Mouse (Mus musculus) stomach, embryonic 16.5 days (tissue): Measurements from ENCODE around the gene Wdfy4. TPM values are rescaled to one million over a fixed set of nuclear protein-coding genes. Genes with fewer than 3 reads are reported as not detected.

Experiments
- ATAC-seq: fragments of 200-750 bp; cut with Nextera tagmentation; 2 replicates; pipeline ENCODE4 v1.8.0; 2017; ENCODE audit warnings: moderate number of reproducible peaks, moderate TSS enrichment; ENCODE audit not compliant: insufficient read depth, low FRiP score
- H3K27ac ChIP-seq: fragments of 300-500 bp; sonication (generic); 2 replicates; pipeline ENCODE4 v1.5.1; 2014; ENCODE audit warnings: low read length
- H3K27me3 ChIP-seq: fragments of 300-500 bp; sonication (generic); 2 replicates; pipeline ENCODE4 v1.6.1; 2014; ENCODE audit warnings: low read length, control low read depth, mixed read lengths; ENCODE audit not compliant: control insufficient read depth, insufficient read depth
- H3K36me3 ChIP-seq: fragments of 300-500 bp; sonication (generic); 2 replicates; pipeline ENCODE4 v1.6.1; 2014; ENCODE audit warnings: low read length; ENCODE audit not compliant: control insufficient read depth, insufficient read depth
- H3K4me1 ChIP-seq: fragments of 300-500 bp; sonication (generic); 2 replicates; pipeline ENCODE4 v1.6.1; 2014; ENCODE audit warnings: low read length, control low read depth, mixed read lengths; ENCODE audit not compliant: control insufficient read depth, insufficient read depth
- H3K4me2 ChIP-seq: fragments of 300-500 bp; sonication (generic); 2 replicates; pipeline ENCODE4 v1.6.1; 2014; ENCODE audit warnings: low read depth, low read length, mixed read lengths
- H3K4me3 ChIP-seq: fragments of 300-500 bp; sonication (generic); replicated peaks from 2 replicates; pipeline ENCODE4 v1.5.1; 2014; ENCODE audit warnings: mild to moderate bottlenecking, low read length
- H3K9ac ChIP-seq: fragments of 300-500 bp; sonication (generic); 2 replicates; pipeline ENCODE4 v1.6.1; 2014; ENCODE audit warnings: low read length
- H3K9me3 ChIP-seq: fragments of 300-500 bp; sonication (generic); replicated peaks from 2 replicates; pipeline ENCODE4 v1.6.1; 2016; ENCODE audit warnings: low read length, control low read depth; ENCODE audit not compliant: control insufficient read depth
- WGBS: fragments of 180-500 bp; shearing (Covaris S2); extraction: QIAGEN DNeasy Blood & Tissue Kit; methylation state at CpG from one replicate; pipeline ENCODE4 v1.1.7; 2014; 5-methylcytosine and 5-hydroxymethylcytosine counted together
- polyA plus RNA-seq: library from polyadenylated mRNA; unstranded; fragments of >200 nt; fragmentation: Nextera tagmentation; extraction: Ambion mirVana; gene quantifications from 2 replicates; pipeline ENCODE4 v1.2.1, GENCODE M21; 2015

Wdfy4 gene
- polyA plus RNA-seq, 1 experiment from 2014 or later: 1.4 TPM

DNA sequence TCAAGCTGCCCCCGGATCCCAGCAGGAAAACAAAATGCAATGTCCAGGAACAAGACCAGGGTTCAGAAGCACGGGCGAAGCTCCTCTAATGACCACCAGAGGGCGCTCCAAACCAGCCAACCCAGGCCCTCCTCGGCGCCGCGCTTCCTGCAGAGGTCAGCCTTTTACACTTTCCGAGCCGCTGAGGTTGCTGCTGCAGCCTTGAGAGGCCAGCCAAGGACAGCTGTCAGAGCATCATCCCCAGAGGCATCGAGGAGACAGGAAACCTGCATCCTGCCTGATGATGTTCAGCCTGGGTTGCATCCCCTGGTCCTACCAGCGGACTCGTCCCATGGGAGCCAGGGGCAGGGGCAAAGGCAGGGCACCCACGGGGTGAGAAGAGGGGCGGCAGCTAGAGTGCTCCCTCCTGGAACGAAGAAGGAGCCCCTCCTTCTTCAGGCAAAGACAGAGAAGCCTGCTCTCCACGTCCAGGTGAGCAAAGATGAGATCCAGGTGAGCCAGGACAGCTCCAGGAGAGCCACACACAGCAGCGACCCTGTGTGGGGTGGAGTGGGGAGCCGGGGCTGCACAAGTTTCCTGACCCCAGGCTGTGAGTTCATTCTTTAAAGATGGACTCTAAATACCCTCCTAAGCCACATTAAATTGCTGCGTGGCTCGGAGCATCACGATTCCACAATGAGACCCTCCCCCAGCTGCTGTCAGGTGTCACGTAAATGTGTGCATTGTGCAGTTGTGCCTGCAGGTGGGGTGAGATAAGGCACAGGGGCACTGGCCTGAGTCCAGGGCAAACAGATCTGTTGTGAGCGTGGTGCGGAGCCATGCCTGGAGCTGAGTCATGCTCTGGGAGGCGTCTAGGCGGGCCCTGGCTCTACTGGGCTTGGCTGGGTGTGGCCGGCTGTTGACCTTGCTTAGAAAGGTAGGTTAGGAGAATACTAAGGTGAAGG, 28.8 kb upstream of the Wdfy4 start, which contains the start of gene Arhgap22:
Arhgap22 (plus strand) TSS at position 204 of the 944 bp plus-strand sequence.
- Histone ChIP-seq H3K9ac (no peak within 1 kb of the TSS), H3K27ac (peak within 1 kb of the TSS; percentile 49; the same call in 1 of the 2 replicates), H3K4me3 (no peak within 1 kb of the TSS), H3K4me1 (peaks cover 10% of the 10 kb centered on the region), H3K27me3 (no peaks in the 10 kb centered on the region), H3K4me2 (peak within 1 kb of the TSS; percentile 46), H3K36me3 (no peaks in the 10 kb centered on the region), H3K9me3 (no peaks in the 10 kb centered on the region)
- 12% methylated on average over 28 of the region's 28 CpGs for WGBS
- peak; percentile 95 for ATAC-seq

DNA sequence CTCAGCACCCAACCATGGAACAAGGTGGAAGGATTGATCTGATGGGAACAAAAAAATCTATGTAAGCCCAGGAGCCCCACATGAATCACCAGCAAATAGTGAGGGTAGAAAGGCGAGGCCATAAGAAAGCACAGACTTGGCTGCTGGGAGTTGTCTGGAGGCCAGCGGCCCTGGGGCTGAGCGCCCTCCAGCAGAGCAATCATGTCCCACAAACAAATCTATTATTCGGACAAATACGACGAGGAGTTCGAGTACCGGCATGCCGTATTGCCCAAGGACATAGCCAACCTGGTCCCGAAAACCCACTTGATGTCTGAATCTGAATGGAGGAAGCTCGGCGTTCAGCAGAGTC, 27.6 kb upstream of the Wdfy4 start:
- ATAC-seq: no peak
- Histone ChIP-seq H3K9ac (no peak overlapping the region), H3K4me3 (no peak overlapping the region), H3K36me3 (no peaks in the 10 kb centered on the region), H3K27ac (no peak overlapping the region), H3K9me3 (no peaks in the 10 kb centered on the region), H3K4me2 (no peak overlapping the region), H3K27me3 (no peaks in the 10 kb centered on the region), H3K4me1 (peaks cover 10% of the 10 kb centered on the region)
- WGBS: 84% methylated on average over 12 of the region's 12 CpGs

DNA sequence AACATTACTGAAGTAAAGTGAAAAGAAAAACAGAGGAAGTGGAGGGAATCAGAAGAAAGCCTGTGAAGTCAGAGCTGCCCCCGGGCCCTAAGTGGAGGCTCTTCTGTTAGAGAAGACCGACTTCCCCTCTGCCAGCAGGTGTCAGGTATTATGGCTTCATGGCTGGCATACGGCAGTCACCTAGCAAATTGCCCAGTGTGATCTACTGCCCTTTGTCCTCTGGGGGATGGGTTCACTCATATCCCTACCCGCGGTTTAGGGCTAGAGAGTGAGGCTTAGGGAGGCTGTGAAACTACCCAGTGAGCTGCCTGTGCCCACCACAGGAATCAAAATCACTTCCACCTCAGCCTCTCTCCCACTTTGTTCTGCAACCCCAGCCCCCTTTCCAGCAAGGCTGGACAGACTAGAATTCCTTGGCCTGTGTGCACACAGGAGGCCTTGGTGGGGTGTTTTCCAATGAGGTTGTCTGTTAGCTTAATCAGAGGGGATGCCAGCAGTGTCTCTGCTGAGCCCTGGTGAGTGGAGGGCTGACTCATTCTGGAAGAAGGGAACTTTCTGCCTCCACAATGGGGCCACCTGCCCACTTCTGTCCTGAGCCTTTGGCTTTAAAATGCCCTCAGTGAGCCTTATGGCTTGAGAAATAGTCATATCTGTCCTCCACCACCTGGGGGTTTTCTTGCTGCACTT, 27.1 kb upstream of the Wdfy4 start:
- 65% methylated on average over 5 of the region's 5 CpGs for WGBS
- no peak overlapping the region for H3K27ac ChIP-seq

DNA sequence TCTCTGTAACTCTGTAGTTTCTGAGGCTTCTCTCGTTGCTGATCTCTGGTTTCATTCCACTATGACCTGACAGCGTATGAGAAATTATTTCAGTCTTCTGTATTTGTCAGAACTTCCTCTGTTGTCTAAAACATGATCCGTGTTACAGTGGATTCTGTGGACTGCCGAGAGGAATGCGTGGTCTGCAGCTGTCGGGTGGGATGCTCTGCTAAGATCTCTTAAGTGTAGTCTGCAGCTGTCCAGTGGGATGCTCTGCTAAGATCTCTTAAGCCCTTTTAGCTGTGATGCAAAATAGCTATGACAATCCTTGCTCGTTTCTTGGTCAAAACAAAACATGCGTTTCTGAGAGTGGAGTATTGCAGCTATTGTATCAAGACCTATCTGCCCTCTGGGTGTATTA, 25.5 kb upstream of the Wdfy4 start:
- Histone ChIP-seq H3K27me3 (no peaks in the 10 kb centered on the region), H3K4me3 (no peak overlapping the region), H3K27ac (no peak overlapping the region), H3K4me2 (no peak overlapping the region), H3K9ac (no peak overlapping the region), H3K36me3 (no peaks in the 10 kb centered on the region), H3K9me3 (no peaks in the 10 kb centered on the region), H3K4me1 (peaks cover 10% of the 10 kb centered on the region)
- ATAC-seq: no peak
- 56% methylated on average over 8 of the region's 8 CpGs for WGBS

More for the DNA sequence above, 27.1 kb upstream of the Wdfy4 start:
- 0 out of 2 replicates have a peak overlapping the region, but pooled peaks have one; percentile 11 for H3K9ac ChIP-seq
- no peak overlapping the region for H3K4me3 ChIP-seq
- ATAC-seq: no peak
- H3K27me3 ChIP-seq: no peaks in the 10 kb centered on the region
- H3K36me3 ChIP-seq: no peaks in the 10 kb centered on the region
- H3K4me2 ChIP-seq: no peak overlapping the region
- no peaks in the 10 kb centered on the region for H3K9me3 ChIP-seq
- H3K4me1 ChIP-seq: peaks cover 10% of the 10 kb centered on the region

DNA sequence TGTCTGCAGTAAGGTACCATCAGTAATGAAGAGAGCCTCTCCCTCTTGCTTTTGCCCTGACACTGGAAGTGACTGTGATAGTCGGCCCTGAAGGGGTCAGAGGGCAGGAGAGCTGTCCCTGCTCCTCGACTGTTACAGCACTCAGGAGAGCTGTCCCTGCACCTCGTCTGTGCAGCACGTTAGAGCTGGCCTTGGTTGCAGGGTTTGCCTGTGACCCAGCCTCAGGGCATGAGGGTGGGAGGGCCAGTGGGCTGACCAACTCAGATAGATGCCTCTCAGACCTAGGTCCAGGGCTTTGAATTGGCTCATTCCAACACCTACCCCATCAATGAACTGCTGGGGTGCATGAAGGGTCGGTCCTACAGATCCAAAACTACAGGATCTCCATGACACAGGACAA, 23.0 kb upstream of the Wdfy4 start:
- Histone ChIP-seq H3K27ac (no peak overlapping the region), H3K27me3 (no peaks in the 10 kb centered on the region), H3K4me3 (no peak overlapping the region), H3K9ac (no peak overlapping the region), H3K4me2 (no peak overlapping the region), H3K36me3 (no peaks in the 10 kb centered on the region), H3K9me3 (no peaks in the 10 kb centered on the region), H3K4me1 (no peaks in the 10 kb centered on the region)
- no peak for ATAC-seq
- WGBS: 32% methylated on average over 5 of the region's 5 CpGs

DNA sequence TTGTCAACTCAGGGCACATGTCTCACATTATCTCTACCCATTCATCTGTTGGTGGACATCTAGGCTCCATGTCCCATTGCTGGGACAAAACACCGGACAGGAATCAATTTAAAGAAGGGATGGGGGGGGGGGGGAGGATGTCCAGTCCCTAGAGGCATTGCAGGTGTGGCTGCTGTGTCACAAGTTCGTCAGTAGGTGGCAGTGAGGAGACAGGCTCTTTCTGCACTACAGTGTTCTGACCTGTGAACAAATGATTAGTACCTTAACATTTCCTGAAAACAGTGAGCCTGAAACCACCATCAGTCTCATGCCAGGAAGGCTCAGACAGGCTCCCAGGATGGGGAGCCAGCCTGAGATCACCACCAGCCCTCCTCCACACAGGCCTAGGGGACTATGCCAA, 21.7 kb upstream of the Wdfy4 start:
- no peak overlapping the region for H3K4me3 ChIP-seq
- H3K27me3 ChIP-seq: no peaks in the 10 kb centered on the region
- no peak for ATAC-seq
- H3K36me3 ChIP-seq: no peaks in the 10 kb centered on the region
- WGBS: 11% methylated on average over 2 of the region's 2 CpGs
- H3K4me1 ChIP-seq: no peaks in the 10 kb centered on the region
- no peak overlapping the region for H3K27ac ChIP-seq
- H3K4me2 ChIP-seq: no peak overlapping the region
- H3K9ac ChIP-seq: no peak overlapping the region
- H3K9me3 ChIP-seq: no peaks in the 10 kb centered on the region

DNA sequence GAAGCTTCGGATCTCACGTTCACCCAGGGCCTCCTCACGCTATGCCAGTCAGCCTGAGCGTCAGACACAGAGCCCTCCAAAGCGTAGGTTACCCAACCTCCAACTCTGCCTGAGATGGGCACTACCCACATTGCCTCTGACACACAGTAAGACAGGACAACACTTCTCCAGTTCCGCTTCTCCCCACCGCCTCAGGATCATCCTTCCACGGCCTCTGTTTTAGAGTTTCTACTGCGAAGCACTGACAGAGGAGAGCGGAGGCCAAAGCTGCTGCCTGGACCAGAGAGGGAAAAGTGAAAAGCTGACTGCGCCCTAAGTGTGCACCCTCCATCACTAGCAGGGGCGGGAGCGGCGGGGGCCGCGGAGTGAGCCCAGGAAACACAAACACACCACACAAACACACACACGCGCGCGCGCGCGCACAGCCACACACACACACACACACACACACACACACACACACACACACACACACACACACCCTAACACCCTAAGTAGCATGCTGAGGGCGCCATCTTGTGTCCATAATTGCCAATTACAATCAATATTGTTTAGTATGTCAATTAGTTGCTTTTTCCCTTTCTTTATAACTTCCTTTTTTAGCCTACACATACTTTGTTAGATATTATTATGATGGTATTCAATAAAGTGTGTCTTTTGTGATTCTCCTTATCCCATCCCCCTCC, 20.1 kb upstream of the Wdfy4 start:
- 29% methylated on average over 24 of the region's 24 CpGs for WGBS

DNA sequence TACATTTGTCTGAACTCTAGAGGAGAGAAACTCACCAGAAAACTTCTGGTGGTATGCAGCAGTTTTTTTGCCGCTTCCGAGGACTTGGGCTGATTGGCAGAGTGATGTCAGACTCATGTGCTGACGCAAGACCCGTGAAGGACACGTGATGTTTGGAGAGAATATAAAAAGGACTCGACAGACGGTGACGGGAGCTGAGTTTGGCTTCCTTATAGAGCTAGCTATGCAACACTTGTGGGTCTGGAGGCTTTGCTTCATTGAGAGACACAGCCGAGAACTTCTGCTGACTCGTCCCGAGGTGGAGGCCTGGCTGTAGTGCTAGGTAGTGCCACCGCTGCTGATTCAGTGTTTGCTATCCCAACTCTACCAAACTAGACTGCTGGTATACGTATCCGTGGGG, 18.5 kb upstream of the Wdfy4 start:
- WGBS: 84% methylated on average over 14 of the region's 14 CpGs
- Histone ChIP-seq H3K27me3 (no peaks in the 10 kb centered on the region), H3K36me3 (no peaks in the 10 kb centered on the region), H3K9me3 (no peaks in the 10 kb centered on the region), H3K4me3 (no peak overlapping the region), H3K9ac (no peak overlapping the region), H3K4me2 (no peak overlapping the region), H3K4me1 (no peaks in the 10 kb centered on the region), H3K27ac (no peak overlapping the region)
- no peak for ATAC-seq

More for the DNA sequence above, 20.1 kb upstream of the Wdfy4 start:
- Histone ChIP-seq H3K4me1 (no peaks in the 10 kb centered on the region), H3K4me2 (peak overlapping the region; percentile 31), H3K27ac (no peak overlapping the region), H3K27me3 (no peaks in the 10 kb centered on the region), H3K9ac (no peak overlapping the region), H3K9me3 (no peaks in the 10 kb centered on the region), H3K4me3 (no peak overlapping the region; the same call in 1 of the 2 replicates), H3K36me3 (no peaks in the 10 kb centered on the region)
- no peak for ATAC-seq

DNA sequence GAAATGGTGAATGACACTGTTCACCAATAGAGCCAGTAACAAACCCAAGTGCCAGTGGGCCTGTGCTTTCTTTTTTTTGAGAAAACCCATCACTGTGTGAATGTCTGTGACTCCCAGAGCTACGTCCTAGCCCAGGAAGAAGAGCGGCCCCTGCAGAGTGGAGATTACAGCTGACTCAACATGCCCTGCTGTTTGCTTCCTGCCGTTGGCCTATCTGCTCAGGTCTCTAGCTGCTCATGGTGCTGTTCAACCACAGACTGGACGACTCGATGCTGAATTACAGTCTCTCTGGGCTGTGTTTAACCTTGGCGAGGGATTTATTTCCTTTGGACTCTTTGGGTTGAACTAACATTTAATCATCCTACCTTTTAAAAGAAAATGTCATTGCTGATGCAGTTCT, 17.6 kb upstream of the Wdfy4 start:
- Histone ChIP-seq H3K36me3 (no peaks in the 10 kb centered on the region), H3K4me1 (no peaks in the 10 kb centered on the region), H3K4me2 (no peak overlapping the region), H3K9me3 (no peaks in the 10 kb centered on the region), H3K27me3 (no peaks in the 10 kb centered on the region), H3K9ac (no peak overlapping the region), H3K4me3 (no peak overlapping the region), H3K27ac (no peak overlapping the region)
- no peak for ATAC-seq
- WGBS: 68% methylated on average over 6 of the region's 6 CpGs
